In the genomic region with DNA sequence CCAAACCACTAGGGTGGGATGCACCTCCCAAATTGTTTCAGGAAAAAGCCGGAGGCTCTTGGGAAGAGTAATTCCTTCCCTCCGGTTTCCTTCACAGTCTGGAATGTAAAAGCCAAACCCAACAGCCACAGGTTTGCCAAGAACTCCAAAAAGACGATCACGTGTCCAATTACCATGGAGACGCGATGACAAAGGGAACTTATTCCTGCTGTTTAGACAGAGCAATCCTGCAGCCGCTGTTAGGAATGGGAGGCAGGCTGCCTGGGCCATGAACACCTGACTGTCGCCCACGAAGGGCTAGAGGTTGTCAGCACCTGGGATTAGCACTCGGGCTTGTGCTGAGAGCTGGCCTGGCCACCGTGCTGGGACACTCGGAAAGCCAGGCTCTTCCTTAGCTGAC, we compare ENCODE assay signal across 9 mouse cellular contexts.
DNase-seq lines count a peak whose midpoint lies in the region; ATAC-seq lines count a peak whose summit lies in the region.
"Had no signal": no experiment of that assay in that cellular context is flagged by ENCODE, and none has a peak within 500 bp of the region (broad histone marks: within the 10 kb centered on the region; RNA-seq: fewer than 3 reads in every experiment).

No protein-coding gene starts in this region.

- no peak overlapping the region for H3K27ac ChIP-seq in neural tube, embryonic 13.5 days (replicated peaks)
- H3K27ac ChIP-seq: left cerebral cortex, adult 2 months had no signal

- H3K27me3 ChIP-seq in neural tube, embryonic 13.5 days, result peaks cover 12% of the 10 kb centered on the region; the same call in 1 of the 2 replicates

- H3K36me3 ChIP-seq in neural tube, embryonic 13.5 days, result no peaks in the 10 kb centered on the region

- H3K9me3 ChIP-seq in neural tube, embryonic 13.5 days, result no peaks in the 10 kb centered on the region

- H3K9ac ChIP-seq in neural tube, embryonic 13.5 days, result no peak overlapping the region

- peaks cover 21% of the 10 kb centered on the region for H3K4me1 ChIP-seq in neural tube, embryonic 13.5 days (replicated peaks)

- H3K4me2 ChIP-seq in neural tube, embryonic 13.5 days, result 0 out of 2 replicates have a peak overlapping the region, but pooled peaks have one; percentile 20

- ATAC-seq in neural tube, embryonic 13.5 days (ENCODE audit: low read depth), result no peak

- H3K4me3 ChIP-seq in neural tube, embryonic 13.5 days, result no peak overlapping the region
- H3K4me3 ChIP-seq: left cerebral cortex, adult 2 months had no signal

- no peak for DNase-seq in neural tube, embryonic 10.5 days (ENCODE audit: extremely low spot score, low spot score)
- DNase-seq in frontal cortex, adult 2 months (ENCODE audit: extremely low spot score in 1 of 2, low spot score in 1 of 2), result peak; percentile 32 to 71
- peak; percentile 28 to 37 for DNase-seq in layer of hippocampus, postnatal 36 days
- peak; percentile 38 to 71 for DNase-seq in right cerebral cortex, adult 2 months (ENCODE audit: low spot score in 2 of 2)
- no peak for DNase-seq in adrenal gland, adult 8-10 months
- DNase-seq in c-Kit-positive CD71-positive TER-119-positive erythroid progenitor cells, embryonic 14.5 days (ENCODE audit: low spot score), result no peak
- DNase-seq in thymus, postnatal 36 days, result no peak

- 39% methylated on average over 12 of the region's 12 CpGs for WGBS in neural tube, embryonic 13.5 days

Comparison
In these comparisons a context has a peak if more than half of its experiments do, and no peak if none do; other contexts are left out.
1. DNase-seq: peak in frontal cortex, adult 2 months (2 of 2), layer of hippocampus, postnatal 36 days (2 of 2) and right cerebral cortex, adult 2 months (2 of 2); none in neural tube, embryonic 10.5 days (single experiment), adrenal gland, adult 8-10 months (single experiment), c-Kit-positive CD71-positive TER-119-positive erythroid progenitor cells, embryonic 14.5 days (single experiment) and thymus, postnatal 36 days (0 of 2).